Mouse (Mus musculus): Measurements from ENCODE around the gene Rmdn3.

Gene Rmdn3

DNA sequence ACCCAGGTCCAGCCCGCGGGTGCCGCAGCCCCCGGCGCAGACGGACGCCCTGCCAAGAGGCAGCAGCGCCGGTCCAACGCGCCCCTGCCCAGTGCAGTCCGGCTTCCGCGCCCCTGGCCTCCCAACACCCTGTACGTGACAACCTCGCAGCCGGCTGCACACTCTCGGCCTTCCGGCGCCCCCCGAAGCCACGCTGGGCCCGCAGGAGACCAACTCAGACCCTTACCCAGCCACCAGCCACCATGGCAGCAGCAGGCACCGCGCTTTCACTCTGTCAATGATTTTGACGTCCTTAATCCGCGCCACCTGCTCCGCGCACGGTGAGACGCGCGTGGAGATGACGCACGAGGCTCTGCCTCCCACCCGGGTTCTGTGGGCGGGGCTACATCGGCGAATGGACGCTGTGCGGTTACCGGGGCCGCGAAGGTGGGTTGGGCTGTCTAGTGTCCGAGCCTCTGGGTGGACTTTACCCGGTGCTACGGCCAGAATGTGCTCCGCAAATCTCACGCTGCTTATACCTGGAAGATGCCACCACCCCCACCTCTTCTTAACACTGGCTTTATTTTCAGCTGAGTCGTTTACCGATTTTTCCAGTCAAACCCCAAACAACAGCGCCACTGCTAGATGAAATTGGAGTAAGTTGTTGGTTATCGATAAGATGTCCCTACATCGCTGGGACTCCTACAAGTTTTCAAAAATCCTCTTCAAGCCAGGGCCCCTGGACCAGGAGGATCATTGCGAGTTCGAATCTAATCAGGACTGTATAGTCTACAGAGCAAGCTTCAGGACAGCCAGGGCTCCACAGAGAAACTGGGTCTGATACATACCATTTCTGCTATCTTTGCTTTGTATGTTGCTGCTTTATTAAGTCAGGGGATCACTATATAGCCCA, at the start of gene Rmdn3:
Rmdn3 (minus strand) TSS at position 354 of the 892 bp plus-strand sequence.
- peak; percentile 93 to 97 for DNase-seq

GRCm38 (mm10) chr2:119203871-119204460, 47.1 kb upstream of the Rmdn3 start:
- peak in 1 of 2 experiments; percentile 25 for DNase-seq

DNA sequence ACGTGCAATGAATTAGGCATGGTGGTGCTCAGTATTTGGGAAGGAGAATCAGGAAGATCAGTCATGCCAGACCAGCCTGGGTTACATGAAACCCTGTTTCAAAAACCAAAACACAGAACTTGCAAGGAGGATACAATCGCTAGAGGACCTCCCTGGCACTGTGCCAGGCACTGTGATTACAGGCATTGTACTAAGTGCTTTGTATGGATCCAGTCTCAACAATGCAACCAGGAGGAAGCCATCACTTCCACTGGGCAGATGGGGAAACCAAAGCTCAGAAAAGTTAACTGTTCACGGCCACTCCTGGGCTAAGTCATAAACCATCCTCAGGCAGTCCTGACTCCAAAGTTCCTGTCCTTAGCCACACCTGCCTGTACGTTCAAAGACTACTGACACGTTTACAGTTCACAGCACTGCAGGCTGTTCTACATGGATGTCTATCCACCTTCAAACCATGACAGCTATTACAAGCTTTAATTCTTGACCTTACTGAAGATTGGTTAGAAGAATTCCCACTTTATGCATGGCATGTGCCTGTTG, 46.1 kb upstream of the Rmdn3 start:
- peak in 1 of 2 experiments; percentile 16 for DNase-seq

- no peak for DNase-seq
Observed at GRCm38 (mm10) chr2:119198934-119199333, 42.1 kb upstream of the Rmdn3 start.

DNA sequence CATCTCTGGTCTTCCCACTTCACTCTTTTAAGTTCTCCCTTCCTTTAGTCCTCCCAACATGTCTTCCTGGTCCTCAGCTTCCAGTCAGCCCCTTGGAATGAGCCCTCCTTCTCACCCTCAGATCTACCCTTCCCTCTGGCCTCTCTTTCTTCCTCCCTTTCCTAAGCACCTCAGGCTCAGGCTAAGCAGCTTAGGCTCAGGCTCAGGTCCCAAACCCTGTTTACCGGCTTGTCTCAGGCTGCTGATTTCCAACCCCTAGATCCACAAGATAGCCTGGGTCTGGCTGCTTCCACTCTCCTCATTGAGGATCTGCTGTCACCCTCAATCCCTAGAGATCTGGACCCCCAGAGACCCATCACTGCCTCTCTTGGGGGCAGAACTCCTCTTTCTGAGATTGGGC, 41.2 kb upstream of the Rmdn3 start:
- no peak for DNase-seq

DNA sequence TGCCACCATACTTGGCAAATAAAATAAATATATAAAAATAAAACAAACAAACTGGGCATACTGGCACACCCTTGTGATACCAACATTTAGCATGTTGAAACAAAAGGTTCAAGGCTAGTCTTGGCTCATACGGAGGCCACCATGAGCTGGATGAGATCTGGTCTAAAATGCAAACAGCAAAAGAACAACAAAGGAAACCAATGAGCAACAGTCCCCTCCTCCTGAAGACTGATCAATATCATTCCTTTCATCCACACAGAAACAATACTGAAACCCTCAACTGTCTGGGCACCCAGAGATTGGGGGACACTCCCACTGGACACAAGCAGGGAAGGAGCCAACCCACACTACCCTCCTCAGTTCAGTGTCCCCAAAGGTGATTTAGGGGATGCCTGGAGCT, 40.7 kb upstream of the Rmdn3 start:
- DNase-seq: no peak

GRCm38 (mm10) chr2:119196316-119197108, 39.7 kb upstream of the Rmdn3 start:
- no peak for DNase-seq

- DNase-seq: no peak
Observed at GRCm38 (mm10) chr2:119194140-119194539, 37.3 kb upstream of the Rmdn3 start.

DNA sequence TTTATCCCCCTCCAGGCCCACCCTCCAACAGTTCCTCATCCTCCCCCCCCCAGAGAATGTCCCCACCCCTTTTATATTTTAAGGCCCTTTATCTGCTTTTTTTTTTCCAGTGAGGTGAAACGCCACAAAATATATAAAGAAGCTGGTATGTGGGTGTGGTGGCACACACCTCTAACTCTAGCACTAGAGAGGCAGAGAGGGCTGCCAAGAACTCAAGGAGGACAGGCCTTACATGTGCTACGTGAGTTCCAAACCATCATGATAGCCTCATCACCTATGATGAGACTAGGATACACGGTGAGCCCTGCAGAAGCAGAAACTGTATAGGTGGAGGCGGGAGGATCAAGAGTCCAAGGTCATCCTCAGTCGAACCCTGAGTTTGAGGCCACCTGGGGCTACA, 34.1 kb upstream of the Rmdn3 start:
- DNase-seq: no peak

DNA sequence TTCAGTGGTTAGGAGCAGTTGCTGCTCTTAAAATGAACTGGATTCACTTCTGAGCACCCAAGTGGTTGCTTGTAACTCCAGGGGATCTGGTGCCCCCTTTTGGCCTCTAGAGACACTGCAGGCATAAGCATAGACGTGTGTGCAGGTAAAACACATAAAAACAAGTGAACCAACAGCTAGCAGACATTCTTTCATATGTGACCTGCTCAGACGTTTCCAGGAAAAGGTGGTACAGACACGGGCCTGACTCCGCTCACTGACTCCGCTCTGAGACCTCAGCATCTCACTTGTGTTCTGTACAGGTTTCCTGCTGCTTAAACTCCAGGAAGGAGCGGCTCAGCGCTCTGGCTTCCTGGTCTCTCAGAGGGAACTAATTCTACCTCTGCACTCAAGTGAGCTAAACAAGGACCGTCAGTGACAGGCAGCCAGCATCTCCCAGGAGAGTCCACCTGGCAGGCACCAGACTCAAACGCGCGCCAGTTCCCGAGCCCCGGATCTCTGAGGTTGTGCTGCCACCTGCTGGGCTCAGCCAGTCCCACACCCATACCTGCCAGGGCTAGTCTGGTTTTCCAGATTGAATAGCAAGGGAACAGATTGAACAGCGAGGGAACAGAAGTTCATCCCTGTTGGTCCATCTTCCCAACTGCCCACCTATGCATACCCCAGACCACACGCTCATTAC, 32.3 kb upstream of the Rmdn3 start:
- peak; percentile 63 to 87 for DNase-seq

DNA sequence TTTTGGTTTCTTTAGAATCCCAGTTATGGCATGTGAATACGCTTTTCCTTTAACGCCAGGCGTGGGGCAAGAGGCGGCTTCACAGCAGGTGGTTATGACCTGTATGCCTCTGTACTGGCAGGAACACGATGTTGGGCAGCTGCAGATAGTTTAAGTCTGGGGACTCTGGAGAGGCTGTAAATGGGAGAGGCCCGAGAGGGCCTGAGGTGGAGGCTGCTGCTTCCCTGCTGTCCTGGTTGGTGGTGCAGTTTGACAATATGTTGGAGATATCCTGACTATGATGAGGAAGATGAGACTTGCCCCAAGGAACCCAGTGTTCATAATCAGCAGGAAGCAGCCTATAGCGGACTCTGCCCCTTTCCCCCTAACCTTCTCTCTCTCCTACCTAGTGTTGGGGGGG, 26.1 kb upstream of the Rmdn3 start:
- no peak for DNase-seq

GRCm38 (mm10) chr2:119177384-119177939, 20.6 kb upstream of the Rmdn3 start:
- DNase-seq: no peak

DNA sequence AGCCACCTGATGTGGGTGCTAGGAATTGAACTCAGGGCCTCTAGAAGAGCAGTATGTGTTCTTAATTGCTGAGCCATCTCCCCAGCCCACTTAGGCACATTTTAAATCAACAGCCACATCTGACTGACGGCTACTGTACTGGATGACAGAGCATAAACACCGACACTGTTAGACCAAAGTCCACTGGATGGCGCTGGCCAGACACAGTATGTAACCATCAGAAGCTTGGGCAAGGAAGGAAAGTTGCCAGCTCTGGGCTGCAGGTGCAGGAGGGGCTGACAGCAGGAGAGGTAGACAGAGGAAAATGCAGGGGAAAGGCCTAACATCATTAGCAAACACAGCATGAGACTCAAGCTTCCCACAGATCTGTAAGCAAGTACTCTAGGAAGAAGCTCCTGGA, 19.9 kb upstream of the Rmdn3 start:
- DNase-seq: peak; percentile 31 to 46

- DNase-seq: peak; percentile 14 to 29
Observed at GRCm38 (mm10) chr2:119175614-119176013, 18.8 kb upstream of the Rmdn3 start.

DNA sequence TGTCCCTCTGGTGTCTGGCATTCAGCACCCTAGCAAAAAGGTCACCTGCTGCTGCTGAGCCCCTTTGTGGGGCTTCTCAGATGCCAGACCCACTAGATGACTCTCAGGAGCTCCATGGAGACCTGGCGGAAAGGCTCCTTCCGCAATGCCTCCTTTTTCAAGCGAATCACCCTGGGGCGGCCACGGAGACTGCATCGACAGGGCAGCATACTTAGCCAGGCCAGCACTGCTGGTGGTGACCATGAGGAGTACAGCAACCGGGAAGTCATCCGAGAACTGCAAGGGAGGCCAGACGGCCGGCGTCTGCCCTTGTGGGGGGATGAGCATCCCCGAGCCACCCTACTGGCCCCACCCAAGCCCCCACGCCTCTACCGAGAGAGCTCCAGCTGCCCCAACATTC, 18.0 kb upstream of the Rmdn3 start:
- DNase-seq: no peak

- DNase-seq: no peak
Observed at GRCm38 (mm10) chr2:119173991-119174651, 17.3 kb upstream of the Rmdn3 start, which contains the start of gene Gm14137. Gm14137 (plus strand) TSS chr2:119174509.

DNA sequence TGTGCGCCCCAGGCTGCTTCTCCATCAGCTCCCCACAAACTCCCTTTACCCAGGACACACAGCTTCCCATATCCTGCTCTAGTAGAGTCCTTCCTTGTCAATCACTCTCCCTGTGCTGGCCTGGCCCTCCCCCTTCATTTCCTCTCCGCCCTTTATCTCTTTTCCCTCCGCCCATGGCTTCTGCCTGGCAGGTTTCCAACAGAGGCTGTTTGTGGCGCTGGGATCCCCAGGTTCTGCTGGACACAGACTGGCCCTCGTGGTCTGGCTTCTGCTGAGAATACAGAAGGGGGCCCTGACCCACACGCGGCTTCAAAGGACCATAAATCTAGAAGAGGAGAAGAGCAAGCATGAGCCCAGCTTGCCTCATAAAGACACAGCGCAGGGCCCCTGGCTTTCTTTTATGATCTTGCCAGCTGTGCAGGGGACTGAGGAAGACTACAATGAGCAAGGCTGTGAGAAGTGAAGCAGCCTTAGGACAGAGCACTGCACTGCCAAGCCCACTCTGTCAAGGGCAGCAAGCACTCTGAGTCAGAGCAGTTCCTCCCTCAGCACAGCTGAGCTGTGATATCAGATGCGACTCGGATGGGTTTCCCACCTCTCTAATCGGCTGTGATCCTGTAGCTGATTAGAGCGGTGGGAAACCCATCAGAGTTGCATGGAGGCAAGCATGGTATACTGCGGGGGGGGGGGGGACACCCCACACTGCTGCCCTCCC, 16.2 kb upstream of the Rmdn3 start:
- peak; percentile 63 to 68 for DNase-seq

DNA sequence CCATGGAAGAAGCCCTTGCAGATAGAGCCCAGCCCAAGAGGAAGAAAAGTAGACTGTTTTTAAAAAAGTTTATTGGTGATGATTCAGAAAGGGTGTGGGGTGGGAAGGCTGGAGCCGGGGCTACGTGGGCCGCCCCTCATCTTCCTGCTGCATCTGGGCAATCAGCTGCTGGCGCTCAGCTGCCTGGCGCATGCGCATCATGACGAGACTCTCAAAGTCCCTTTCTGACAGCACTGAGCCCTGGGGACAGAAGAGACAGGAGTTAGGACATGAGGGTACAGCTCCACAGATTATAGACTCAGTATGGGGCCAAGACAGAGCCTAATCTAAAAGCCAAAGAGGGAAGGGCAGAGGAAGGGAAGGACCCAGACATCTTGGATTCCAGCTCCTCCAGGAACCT, 15.6 kb upstream of the Rmdn3 start:
- DNase-seq: no peak

- no peak for DNase-seq
Observed at GRCm38 (mm10) chr2:119171574-119171973, 14.7 kb upstream of the Rmdn3 start.

DNA sequence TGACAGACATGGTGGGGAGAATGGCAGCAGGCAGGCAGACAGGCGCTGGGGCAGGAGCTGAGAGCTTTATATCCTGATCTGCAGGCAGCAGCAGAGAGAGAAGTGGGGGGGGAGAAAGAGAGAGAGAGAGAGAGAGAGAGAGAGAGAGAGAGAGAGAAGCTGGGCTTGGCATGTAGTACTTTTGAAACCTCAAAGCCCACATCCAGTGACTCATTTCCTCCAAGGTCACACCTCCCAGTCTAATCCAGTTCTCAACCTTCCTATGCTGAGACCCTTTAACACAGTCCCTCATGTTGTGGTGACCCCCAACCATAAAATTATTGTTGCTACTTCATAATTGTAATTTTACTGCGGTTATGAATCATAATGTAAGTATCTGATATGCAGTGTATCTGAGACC, 13.4 kb upstream of the Rmdn3 start:
- no peak for DNase-seq

DNA sequence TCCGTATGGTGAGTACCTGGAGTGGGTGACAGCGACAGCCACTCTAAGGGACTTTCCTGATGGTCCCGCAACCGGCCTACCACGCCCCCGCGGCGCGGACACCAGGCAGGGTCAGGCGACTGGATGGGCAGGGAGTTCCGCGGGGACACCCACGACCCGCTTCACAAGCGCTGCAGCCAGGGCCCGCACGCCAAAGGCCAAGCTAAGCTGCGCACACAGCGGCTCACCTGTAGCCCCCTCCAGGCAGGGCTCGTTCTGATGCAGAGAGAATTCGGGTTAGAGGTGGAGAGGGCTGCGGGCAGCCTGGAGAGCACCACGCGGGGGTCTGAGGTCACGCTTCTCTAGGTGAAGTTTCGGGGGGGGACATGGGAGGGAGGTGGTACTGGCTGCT, 11.0 kb upstream of the Rmdn3 start:
- DNase-seq: no peak

Data from kidney, adult 8-10 months (tissue).